Mouse (Mus musculus) hindbrain, embryonic 10.5 days (tissue): ENCODE data around the gene Pigo. TPM values are rescaled to one million over a fixed set of nuclear protein-coding genes. Genes with fewer than 3 reads are reported as not detected.

Experiments used
- DNase-seq: peaks from one replicate; pipeline ENCODE4 v3.0.0-alpha.2; 2017; ENCODE audit warnings: low spot score
- H3K27ac ChIP-seq: fragments of 300-500 bp; sonication (generic); 2 replicates; pipeline ENCODE4 v1.5.1; 2016; ENCODE audit warnings: mild to moderate bottlenecking, moderate library complexity
- H3K27me3 ChIP-seq: fragments of 300-500 bp; sonication (generic); 2 replicates; pipeline ENCODE4 v1.6.1; 2016; ENCODE audit warnings: mild to moderate bottlenecking; ENCODE audit not compliant: poor library complexity, insufficient read depth, severe bottlenecking
- H3K36me3 ChIP-seq: fragments of 300-500 bp; sonication (generic); 2 replicates; pipeline ENCODE4 v1.6.1; 2016; ENCODE audit warnings: mild to moderate bottlenecking, moderate library complexity
- H3K4me1 ChIP-seq: fragments of 300-500 bp; sonication (generic); replicated peaks from 2 replicates; pipeline ENCODE4 v1.6.1; 2016; ENCODE audit warnings: mild to moderate bottlenecking
- H3K4me3 ChIP-seq: fragments of 300-500 bp; sonication (generic); 2 replicates; pipeline ENCODE4 v1.5.1; 2016; ENCODE audit warnings: mild to moderate bottlenecking, moderate library complexity
- H3K9me3 ChIP-seq: fragments of 300-500 bp; sonication (generic); 2 replicates; pipeline ENCODE4 v1.6.1; 2016; ENCODE audit warnings: mild to moderate bottlenecking, moderate library complexity
- WGBS: fragments of 180-500 bp; shearing (Covaris S2); methylation state at CpG from one replicate; pipeline ENCODE4 v1.1.7; 2016; 5-methylcytosine and 5-hydroxymethylcytosine counted together
- polyA plus RNA-seq: library from polyadenylated mRNA; unstranded; fragments of >200 nt; fragmentation: Nextera tagmentation; extraction: Ambion mirVana; gene quantifications from 2 replicates; pipeline ENCODE4 v1.2.1, GENCODE M21; 2016

Pigo gene
- polyA plus RNA-seq, 1 experiment from 2014 or later, result 23.2 TPM

DNA sequence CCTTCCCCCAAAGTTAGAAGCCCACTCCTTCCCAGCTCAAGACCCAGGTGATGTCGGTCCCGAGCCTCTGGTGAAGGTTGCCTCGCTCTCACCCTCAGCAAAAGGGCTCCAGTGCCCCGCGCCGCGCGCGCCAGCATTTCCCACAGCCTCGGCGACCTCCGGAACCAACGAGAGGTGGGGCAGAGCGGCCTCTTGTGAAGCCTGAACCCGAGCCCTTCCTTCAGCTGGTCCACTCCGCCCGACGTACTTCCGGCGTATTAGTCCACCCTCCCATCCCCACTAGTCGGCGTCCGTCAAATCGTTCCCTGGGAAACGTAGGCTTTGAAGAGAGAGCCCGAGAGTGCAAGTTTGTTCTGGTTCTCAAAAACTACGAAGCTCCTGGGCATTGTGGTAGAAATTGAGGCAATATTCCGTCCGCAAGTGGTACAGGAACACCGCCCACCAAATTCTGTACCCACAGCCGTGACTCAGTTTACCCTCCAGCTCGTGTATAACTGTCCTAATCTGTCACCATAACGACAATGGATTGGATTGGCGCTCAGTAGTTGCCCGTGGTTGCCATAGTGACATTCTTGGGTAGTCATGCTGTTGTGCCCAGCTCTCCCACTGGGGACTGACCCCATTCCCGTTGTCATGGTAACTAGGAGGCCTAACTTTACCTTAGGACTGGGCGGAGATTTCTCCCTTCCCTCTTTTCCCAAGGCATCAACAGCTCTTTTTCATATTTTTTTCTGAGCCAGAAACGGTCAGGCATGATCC, 5.8 kb upstream of the Pigo start, which contains the start of gene Stoml2:
Gene Stoml2, minus strand, starts transcription at position 474 of the 759 bp plus-strand sequence.
- peak within 1 kb of the TSS; percentile 92 for H3K27ac ChIP-seq
- H3K36me3 ChIP-seq, result peaks cover 80% of the 10 kb centered on the region
- peak within 1 kb of the TSS; percentile 86 for H3K4me3 ChIP-seq
- no peaks in the 10 kb centered on the region for H3K9me3 ChIP-seq
- peak; percentile 93 for DNase-seq
- peaks cover 34% of the 10 kb centered on the region for H3K4me1 ChIP-seq
- under 1% methylated on average over 38 of the region's 38 CpGs for WGBS
- no peaks in the 10 kb centered on the region for H3K27me3 ChIP-seq

DNA sequence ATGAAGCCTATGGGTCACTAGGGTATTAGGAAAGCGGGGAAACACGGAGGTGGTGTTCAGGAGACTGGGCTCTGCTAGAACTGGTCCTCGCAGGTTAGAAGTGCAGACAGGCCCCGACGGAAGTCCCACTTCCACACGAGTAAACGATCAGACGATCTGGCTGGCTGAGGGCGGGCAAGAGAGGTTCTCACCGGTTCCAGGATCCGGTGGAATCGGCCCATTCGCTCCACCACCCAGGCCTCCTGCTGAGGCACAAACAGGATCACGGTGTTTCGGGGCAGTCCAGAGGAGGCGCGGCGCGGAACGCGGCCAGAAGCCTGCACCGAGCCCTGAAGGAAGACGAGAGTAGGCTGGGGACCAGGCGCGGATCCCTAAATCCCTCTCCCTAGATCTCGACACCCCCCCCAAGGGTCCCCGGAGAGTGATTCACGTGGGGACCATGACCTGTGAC, 5.2 kb upstream of the Pigo start:
- Histone ChIP-seq H3K4me1 (peaks cover 32% of the 10 kb centered on the region), H3K36me3 (peaks cover 78% of the 10 kb centered on the region), H3K4me3 (peak overlapping the region; percentile 86), H3K27ac (peak overlapping the region; percentile 92), H3K27me3 (no peaks in the 10 kb centered on the region), H3K9me3 (no peaks in the 10 kb centered on the region)
- no peak for DNase-seq
- WGBS, result 2% methylated on average over 28 of the region's 28 CpGs

DNA sequence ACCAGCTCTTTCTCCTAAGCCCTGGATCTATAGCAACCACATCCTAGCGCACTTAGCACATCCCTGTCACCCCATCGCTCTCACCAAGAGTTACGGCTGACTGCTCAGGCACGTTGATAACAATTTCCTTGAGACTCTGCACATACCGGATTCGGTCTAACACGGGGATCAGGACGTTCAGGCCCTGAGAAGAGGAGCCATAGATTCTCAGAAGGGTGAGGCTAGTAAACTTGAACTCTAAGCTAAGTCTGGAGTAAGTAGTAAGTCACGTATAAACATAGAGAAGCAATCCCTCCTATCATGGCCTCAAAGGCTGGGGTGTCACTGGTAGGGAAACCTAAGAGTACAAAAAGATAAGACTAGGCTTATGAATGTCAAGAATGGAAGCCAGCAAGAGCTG, 4.7 kb upstream of the Pigo start:
- H3K27me3 ChIP-seq, result no peaks in the 10 kb centered on the region
- H3K27ac ChIP-seq, result peak overlapping the region; percentile 92
- 86% methylated on average over 9 of the region's 9 CpGs for WGBS
- no peak for DNase-seq
- peak overlapping the region; percentile 86 for H3K4me3 ChIP-seq
- H3K9me3 ChIP-seq, result no peaks in the 10 kb centered on the region
- peaks cover 73% of the 10 kb centered on the region for H3K36me3 ChIP-seq
- H3K4me1 ChIP-seq, result peaks cover 35% of the 10 kb centered on the region

DNA sequence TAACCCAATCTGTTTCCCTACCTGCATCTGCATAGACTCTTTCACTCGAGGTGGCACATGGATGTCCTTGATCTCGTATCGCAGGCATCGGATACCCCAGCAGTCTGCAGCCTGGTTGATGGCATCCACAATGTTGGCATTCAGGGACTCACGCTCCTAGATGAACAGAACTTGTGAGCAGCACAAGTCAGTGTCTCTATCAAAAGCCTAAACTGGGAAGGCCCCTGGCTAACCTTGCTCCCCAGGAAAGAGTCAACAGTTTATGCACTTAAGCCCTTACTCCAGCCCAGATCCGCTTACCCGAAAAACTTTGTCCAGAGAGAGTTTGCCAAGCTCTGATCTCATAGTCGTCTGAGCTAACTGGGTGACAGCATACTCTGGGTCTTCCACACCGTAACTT, 4.1 kb upstream of the Pigo start:
- Histone ChIP-seq H3K36me3 (peaks cover 67% of the 10 kb centered on the region), H3K27ac (no peak overlapping the region), H3K9me3 (no peaks in the 10 kb centered on the region), H3K27me3 (no peaks in the 10 kb centered on the region), H3K4me1 (peaks cover 41% of the 10 kb centered on the region), H3K4me3 (peak overlapping the region; percentile 86)
- 96% methylated on average over 9 of the region's 9 CpGs for WGBS
- no peak for DNase-seq

DNA sequence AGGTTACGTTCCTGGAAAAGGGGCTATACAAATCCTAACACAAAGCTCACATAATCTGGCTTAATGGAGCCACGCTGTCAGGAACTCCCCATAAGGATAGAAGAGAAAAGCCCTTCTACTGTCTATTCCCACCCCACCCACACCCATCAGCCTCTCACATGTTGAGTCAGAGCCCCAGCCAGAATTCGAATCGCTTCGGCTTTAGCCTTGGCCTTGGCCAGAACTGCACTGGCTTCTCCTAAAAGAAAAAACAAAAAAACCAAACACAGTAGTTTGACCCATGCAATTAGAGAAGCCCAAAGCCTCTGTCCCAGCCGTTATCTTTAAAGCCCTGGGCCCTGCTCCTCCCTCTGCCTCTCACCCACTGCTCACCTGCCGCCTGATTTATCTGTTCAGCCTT, 3.5 kb upstream of the Pigo start:
- H3K4me3 ChIP-seq, result no peak overlapping the region
- no peak for DNase-seq
- H3K9me3 ChIP-seq, result no peaks in the 10 kb centered on the region
- H3K27me3 ChIP-seq, result no peaks in the 10 kb centered on the region
- H3K36me3 ChIP-seq, result peaks cover 64% of the 10 kb centered on the region
- peaks cover 47% of the 10 kb centered on the region for H3K4me1 ChIP-seq
- 94% methylated on average over 7 of the region's 7 CpGs for WGBS
- H3K27ac ChIP-seq, result no peak overlapping the region

DNA sequence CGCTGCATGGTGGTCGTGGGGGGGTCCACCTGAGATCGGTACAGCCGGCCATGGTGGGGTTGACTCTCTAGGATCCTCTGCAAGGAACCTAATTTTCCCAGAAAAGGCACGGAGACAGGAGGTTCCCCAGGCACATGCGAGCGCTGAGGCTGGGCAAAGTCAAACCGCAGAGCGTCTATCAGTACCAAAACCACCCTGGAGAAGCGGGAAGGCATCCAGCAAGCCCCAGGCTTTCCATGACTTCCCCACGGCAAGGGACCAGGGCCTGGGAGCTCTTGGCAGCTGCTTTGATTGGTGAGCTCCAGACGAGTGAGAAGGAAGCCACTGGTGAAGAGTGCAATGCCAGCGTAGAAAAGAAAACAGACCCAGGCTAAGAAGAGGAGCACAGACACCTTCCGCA, 946 bp downstream of the Pigo start:
- peak overlapping the region; percentile 65 for H3K4me3 ChIP-seq
- 86% methylated on average over 14 of the region's 14 CpGs for WGBS
- peaks cover 20% of the 10 kb centered on the region for H3K4me1 ChIP-seq
- H3K27ac ChIP-seq, result peak overlapping the region; percentile 88
- no peak for DNase-seq
- H3K36me3 ChIP-seq, result peaks cover 85% of the 10 kb centered on the region
- no peaks in the 10 kb centered on the region for H3K27me3 ChIP-seq
- H3K9me3 ChIP-seq, result no peaks in the 10 kb centered on the region

DNA sequence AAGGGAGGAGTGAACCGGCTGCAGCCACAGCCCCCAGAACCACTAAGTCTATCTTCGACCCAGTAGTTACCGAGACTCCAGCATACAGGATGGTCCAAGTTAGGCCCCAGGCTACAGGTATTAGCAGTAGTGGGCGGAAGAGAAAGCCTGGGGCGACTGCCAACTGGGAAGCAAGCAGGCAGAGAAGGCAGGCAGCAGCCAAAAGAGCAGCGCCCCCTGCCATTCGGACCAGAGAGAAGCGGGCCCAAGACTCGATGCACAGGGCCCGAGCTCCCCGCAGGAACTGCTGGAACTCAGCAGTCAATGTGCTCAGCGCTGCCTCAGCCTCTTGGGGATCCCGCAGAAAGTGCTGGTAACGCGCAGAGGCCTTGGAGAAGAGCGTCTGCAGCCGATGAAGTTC, 4.3 kb downstream of the Pigo start:
- no peak for DNase-seq
- no peak overlapping the region for H3K4me3 ChIP-seq
- H3K9me3 ChIP-seq, result no peaks in the 10 kb centered on the region
- H3K36me3 ChIP-seq, result peaks cover 82% of the 10 kb centered on the region
- no peaks in the 10 kb centered on the region for H3K27me3 ChIP-seq
- H3K4me1 ChIP-seq, result peaks cover 15% of the 10 kb centered on the region
- no peak overlapping the region for H3K27ac ChIP-seq
- 73% methylated on average over 17 of the region's 17 CpGs for WGBS

DNA sequence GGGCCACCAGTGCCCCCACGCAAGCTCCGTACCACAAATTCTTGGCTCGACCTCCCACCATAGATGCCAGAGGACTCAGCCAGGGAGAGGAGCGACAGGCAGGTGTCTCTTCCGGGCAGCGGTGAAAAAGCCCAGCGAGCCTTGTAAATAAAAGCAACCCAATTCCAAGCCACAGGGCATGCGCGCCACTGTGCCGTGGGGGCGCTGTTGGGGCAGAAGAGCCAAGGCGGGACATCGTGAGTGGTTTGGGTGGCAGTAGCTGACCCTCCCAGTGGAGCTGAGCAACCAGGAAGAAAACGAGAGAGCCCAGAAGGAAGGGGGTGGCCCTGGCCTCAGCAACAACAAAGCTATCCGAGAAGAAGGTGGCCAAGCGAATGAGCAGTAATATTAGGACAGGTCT, 4.7 kb downstream of the Pigo start:
- Histone ChIP-seq H3K9me3 (no peaks in the 10 kb centered on the region), H3K4me3 (no peak overlapping the region), H3K36me3 (peaks cover 81% of the 10 kb centered on the region), H3K27me3 (no peaks in the 10 kb centered on the region), H3K4me1 (peaks cover 15% of the 10 kb centered on the region), H3K27ac (no peak overlapping the region)
- 82% methylated on average over 16 of the region's 16 CpGs for WGBS
- DNase-seq, result no peak

DNA sequence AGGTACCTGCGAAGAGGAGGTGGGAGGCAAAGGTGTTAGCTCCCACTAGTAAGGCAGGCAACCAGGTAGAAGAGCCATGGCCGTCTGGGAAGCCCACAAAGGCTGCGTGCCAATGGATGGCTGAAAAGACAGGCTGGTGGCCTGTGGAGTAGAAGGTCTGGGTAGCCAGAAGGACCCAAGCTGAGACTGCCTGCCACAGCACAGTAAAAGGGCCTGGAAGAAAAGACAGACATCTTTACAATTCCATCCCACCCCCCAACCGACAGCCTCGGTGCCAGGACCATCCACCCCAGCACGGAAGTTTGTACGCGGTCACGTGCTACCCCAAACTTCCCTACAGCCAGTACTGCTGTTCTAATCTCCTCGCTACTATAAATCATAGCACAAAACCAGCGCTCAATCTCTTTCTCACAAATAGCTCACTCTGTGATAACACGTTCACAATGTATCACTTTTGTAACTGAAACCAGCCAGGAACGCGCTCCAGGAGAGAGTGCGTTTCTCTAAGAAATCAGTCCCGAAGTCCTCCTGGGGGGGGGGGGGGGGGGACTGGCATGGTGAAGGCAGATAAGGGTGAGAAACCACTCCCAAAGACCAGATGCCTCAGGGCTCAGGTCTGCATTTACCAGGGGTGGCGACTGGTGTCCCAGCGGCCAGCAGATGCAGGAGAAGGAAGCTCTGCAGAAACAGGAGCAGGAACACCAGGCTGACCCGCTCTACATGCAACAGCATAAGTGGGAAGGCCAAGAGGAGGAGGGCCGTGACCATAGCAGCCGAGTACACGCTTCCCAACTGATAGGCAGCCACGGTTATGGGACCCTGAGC, 5.8 kb downstream of the Pigo start:
- WGBS, result 91% methylated on average over 23 of the region's 23 CpGs
- Histone ChIP-seq H3K9me3 (no peaks in the 10 kb centered on the region), H3K36me3 (peaks cover 82% of the 10 kb centered on the region), H3K4me1 (peaks cover 7% of the 10 kb centered on the region), H3K27me3 (no peaks in the 10 kb centered on the region), H3K27ac (no peak overlapping the region), H3K4me3 (no peak overlapping the region)
- DNase-seq, result no peak

DNA sequence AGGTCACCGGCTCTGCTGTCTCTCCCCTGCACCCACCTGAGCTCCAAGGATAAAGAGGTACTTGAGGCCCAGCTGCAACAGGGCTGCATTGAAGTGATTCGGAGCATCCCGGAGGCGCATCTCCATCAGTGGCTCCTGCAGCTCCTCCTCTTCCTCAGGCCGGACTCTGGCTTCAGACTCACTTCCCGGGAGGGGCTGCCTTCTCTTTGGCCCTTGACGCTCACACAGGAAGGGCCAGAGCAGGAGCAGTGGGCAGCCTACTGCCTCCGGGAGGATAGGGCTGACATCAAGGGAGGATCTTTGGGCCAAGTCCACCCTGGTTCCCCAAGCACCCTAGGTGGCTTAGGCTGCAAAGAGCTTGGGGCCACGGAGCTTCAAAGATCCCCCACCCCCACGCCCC, 6.4 kb downstream of the Pigo start:
- H3K4me3 ChIP-seq, result no peak overlapping the region
- H3K9me3 ChIP-seq, result no peaks in the 10 kb centered on the region
- DNase-seq, result no peak
- WGBS, result 91% methylated on average over 10 of the region's 10 CpGs
- H3K27me3 ChIP-seq, result no peaks in the 10 kb centered on the region
- no peak overlapping the region for H3K27ac ChIP-seq
- peaks cover 79% of the 10 kb centered on the region for H3K36me3 ChIP-seq
- H3K4me1 ChIP-seq, result no peaks in the 10 kb centered on the region; the same call in 1 of the 2 replicates

DNA sequence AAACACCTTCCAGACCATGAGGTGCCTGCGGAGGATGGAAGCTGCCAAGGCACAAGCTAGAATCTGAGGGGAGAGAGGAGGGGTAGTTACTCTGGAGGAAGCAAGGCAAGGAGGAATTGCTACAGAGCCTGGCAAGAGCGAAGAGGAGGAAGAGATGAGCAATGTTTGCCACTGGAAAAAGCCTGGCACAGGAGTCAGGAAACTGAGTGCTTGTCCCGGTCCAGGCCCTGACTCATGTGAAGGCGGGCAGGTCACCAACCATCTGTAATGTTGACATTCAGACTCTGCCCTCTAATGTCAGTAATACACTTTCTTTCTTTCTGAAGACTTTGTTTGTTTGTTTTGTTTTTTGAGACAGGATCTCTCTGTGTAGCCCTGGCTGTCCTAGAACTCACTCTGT, 7.5 kb downstream of the Pigo start:
- Histone ChIP-seq H3K4me3 (no peak overlapping the region), H3K9me3 (no peaks in the 10 kb centered on the region), H3K27ac (no peak overlapping the region), H3K36me3 (peaks cover 69% of the 10 kb centered on the region), H3K4me1 (peaks cover 6% of the 10 kb centered on the region; the same call in 1 of the 2 replicates), H3K27me3 (no peaks in the 10 kb centered on the region)
- 93% methylated on average over 4 of the region's 4 CpGs for WGBS
- DNase-seq, result no peak

DNA sequence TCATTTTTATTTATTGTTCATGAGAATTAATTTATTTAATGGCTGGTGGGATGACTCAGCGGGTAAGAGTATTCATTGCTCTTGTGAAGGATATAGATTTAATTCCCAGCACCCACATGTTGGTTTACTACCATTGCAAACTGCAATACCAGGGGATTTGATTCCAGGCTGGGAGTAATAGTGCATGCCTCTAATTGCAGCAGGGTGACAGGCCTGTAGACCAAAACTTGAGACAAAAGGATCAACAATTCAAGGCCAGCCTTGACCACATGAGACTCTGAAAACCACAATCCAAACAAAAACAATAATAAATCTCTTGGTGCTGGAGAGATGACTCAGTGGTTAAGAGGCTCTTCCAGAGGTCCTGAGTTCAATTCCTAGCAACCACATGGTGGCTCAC, 13.5 kb downstream of the Pigo start:
- DNase-seq, result no peak
- WGBS, result 96% methylated on average over 1 of the region's 1 CpGs
- no peak overlapping the region for H3K27ac ChIP-seq
- peaks cover 13% of the 10 kb centered on the region for H3K36me3 ChIP-seq
- H3K4me3 ChIP-seq, result no peak overlapping the region
- no peaks in the 10 kb centered on the region for H3K9me3 ChIP-seq
- no peaks in the 10 kb centered on the region for H3K27me3 ChIP-seq
- H3K4me1 ChIP-seq, result peaks cover 29% of the 10 kb centered on the region
